Mouse (Mus musculus) CH12.LX (cell line): Measurements from ENCODE around the gene Lrrc3c. TPM values are rescaled to one million over a fixed set of nuclear protein-coding genes. Genes with fewer than 3 reads are reported as not detected.

Experiments used
- DNase-seq: peaks from one replicate; pipeline ENCODE4 v3.0.0-alpha.2; 2013; ENCODE audit errors: extremely low read depth
- H3K27ac ChIP-seq: 2 replicates; pipeline ENCODE4 v1.5.1; 2012; ENCODE audit warnings: low read depth, mild to moderate bottlenecking, control low read depth, moderate library complexity; ENCODE audit not compliant: insufficient read depth
- H3K27me3 ChIP-seq: replicated peaks from 2 replicates; pipeline ENCODE3; 2012; ENCODE audit warnings: inconsistent platforms
- H3K36me3 ChIP-seq, 2 experiments: replicated peaks in 1 of 2; 2 replicates each; pipeline versions ENCODE3 to v1.6.1; 2012; ENCODE audit warnings: inconsistent platforms in 1 of 2, low read length in 1 of 2, mild to moderate bottlenecking in 1 of 2, mixed read lengths in 1 of 2, moderate library complexity in 1 of 2; ENCODE audit not compliant: control insufficient read depth in 1 of 2, insufficient read depth in 1 of 2
- H3K4me1 ChIP-seq, 2 experiments: 2 replicates each; pipeline ENCODE4 v1.6.1; 2012; ENCODE audit warnings: inconsistent platforms in 1 of 2, moderate library complexity in 1 of 2; ENCODE audit not compliant: insufficient read depth in 2 of 2, control insufficient read depth in 1 of 2
- H3K4me2 ChIP-seq: 2 replicates; pipeline ENCODE4 v1.6.1; 2012; ENCODE audit warnings: low read depth, mild to moderate bottlenecking, control low read depth; ENCODE audit not compliant: poor library complexity, insufficient read depth, severe bottlenecking
- H3K4me3 ChIP-seq, 3 experiments: fragments of 150-350 bp in 1 of 3; sonication (generic) in 1 of 3; replicated peaks in 1 of 3; 2 replicates each; pipeline versions ENCODE3 to v1.5.1; 2011 to 2012; ENCODE audit warnings: low read depth in 2 of 3, low read length in 2 of 3, mild to moderate bottlenecking in 2 of 3, moderate library complexity in 2 of 3, control low read depth in 1 of 3, improper control_type of control experiment in 1 of 3, inconsistent platforms in 1 of 3, mixed read lengths in 1 of 3; ENCODE audit not compliant: poor library complexity in 1 of 3
- H3K79me2 ChIP-seq: replicated peaks from 2 replicates; pipeline ENCODE4 v1.6.1; 2012; ENCODE audit warnings: mild to moderate bottlenecking, moderate library complexity; ENCODE audit not compliant: control insufficient read depth, poor library complexity, insufficient read depth, severe bottlenecking; ENCODE audit errors: extremely low read depth
- H3K9ac ChIP-seq: 2 replicates; pipeline ENCODE4 v1.6.1; 2012; ENCODE audit warnings: low read depth, mild to moderate bottlenecking, control low read depth, moderate library complexity; ENCODE audit not compliant: insufficient read depth
- H3K9me3 ChIP-seq: replicated peaks from 2 replicates; pipeline ENCODE3; 2012; ENCODE audit warnings: low read length, inconsistent platforms, mixed read lengths
- BHLHE40 ChIP-seq: IDR thresholded peaks from 2 replicates; pipeline ENCODE4 v1.6.1; 2011; ENCODE audit warnings: mild to moderate bottlenecking, low read depth, low read length, improper control_type of control experiment
- CHD2 ChIP-seq: IDR thresholded peaks from 2 replicates; pipeline ENCODE4 v1.6.1; 2011; ENCODE audit warnings: low read length, improper control_type of control experiment
- CTCF ChIP-seq, 2 experiments: IDR thresholded peaks in 1 of 2; conservative IDR thresholded peaks in 1 of 2; 2 replicates each; pipeline ENCODE4 v1.5.1; 2011 to 2012; ENCODE audit warnings: low read depth in 2 of 2, low read length in 2 of 2, improper control_type of control experiment in 1 of 2, inconsistent platforms in 1 of 2, mild to moderate bottlenecking in 1 of 2, moderate library complexity in 1 of 2
- ELF1 ChIP-seq: IDR thresholded peaks from 2 replicates; pipeline ENCODE4 v1.6.1; 2014; ENCODE audit warnings: low read depth, mild to moderate bottlenecking, inconsistent platforms, low read length, improper control_type of control experiment
- ETS1 ChIP-seq: conservative IDR thresholded peaks from 2 replicates; pipeline ENCODE4 v1.6.1; 2012; ENCODE audit warnings: low read depth, mild to moderate bottlenecking, inconsistent platforms, low read length, improper control_type of control experiment, moderate library complexity
- GABPA ChIP-seq: IDR thresholded peaks from 2 replicates; pipeline ENCODE4 v1.6.1; 2012; ENCODE audit warnings: low read depth, low read length, improper control_type of control experiment, inconsistent platforms; ENCODE audit not compliant: insufficient replicate concordance
- JUN ChIP-seq: IDR thresholded peaks from 2 replicates; pipeline ENCODE4 v1.6.1; 2011; ENCODE audit warnings: low read depth, mild to moderate bottlenecking, low read length, improper control_type of control experiment, moderate library complexity; ENCODE audit not compliant: insufficient read depth
- KAT2A ChIP-seq: IDR thresholded peaks from 2 replicates; pipeline ENCODE4 v1.6.1; 2012; ENCODE audit warnings: low read length, improper control_type of control experiment, inconsistent platforms; ENCODE audit not compliant: insufficient replicate concordance
- MAFK ChIP-seq: IDR thresholded peaks from 2 replicates; pipeline ENCODE4 v1.6.1; 2011; ENCODE audit warnings: low read length, improper control_type of control experiment; ENCODE audit not compliant: insufficient replicate concordance
- MAX ChIP-seq: IDR thresholded peaks from 2 replicates; pipeline ENCODE4 v1.6.1; 2011; ENCODE audit warnings: low read length, improper control_type of control experiment
- MAZ ChIP-seq: IDR thresholded peaks from 2 replicates; pipeline ENCODE4 v1.6.1; 2012; ENCODE audit warnings: low read depth, mild to moderate bottlenecking, inconsistent platforms, low read length, improper control_type of control experiment, moderate library complexity
- MEF2A ChIP-seq: IDR thresholded peaks from 2 replicates; pipeline ENCODE4 v1.6.1; 2014; ENCODE audit warnings: low read depth, mild to moderate bottlenecking, inconsistent platforms, low read length, improper control_type of control experiment, borderline replicate concordance
- MXI1 ChIP-seq: IDR thresholded peaks from 2 replicates; pipeline ENCODE4 v1.6.1; 2011; ENCODE audit warnings: mild to moderate bottlenecking, low read depth, low read length, improper control_type of control experiment
- MYC ChIP-seq: IDR thresholded peaks from 2 replicates; pipeline ENCODE4 v1.6.1; 2011; ENCODE audit warnings: low read depth, mild to moderate bottlenecking, improper control_type of control experiment, low read length
- NELFE ChIP-seq: IDR thresholded peaks from 2 replicates; pipeline ENCODE4 v1.6.1; 2011; ENCODE audit warnings: low read depth, low read length, improper control_type of control experiment
- NRF1 ChIP-seq: IDR thresholded peaks from 2 replicates; pipeline ENCODE4 v1.6.1; 2014; ENCODE audit warnings: low read depth, mild to moderate bottlenecking, inconsistent platforms, low read length, improper control_type of control experiment, moderate library complexity
- PAX5 ChIP-seq: IDR thresholded peaks from 2 replicates; pipeline ENCODE4 v1.6.1; 2012; ENCODE audit warnings: low read length, inconsistent platforms, mixed read lengths
- POLR2A ChIP-seq: IDR thresholded peaks from 2 replicates; pipeline ENCODE4 v1.6.1; 2011; ENCODE audit warnings: low read depth, mild to moderate bottlenecking, improper control_type of control experiment, low read length
- POLR2AphosphoS2 ChIP-seq: IDR thresholded peaks from 2 replicates; pipeline ENCODE4 v1.6.1; 2011; ENCODE audit warnings: low read depth, low read length, improper control_type of control experiment
- RAD21 ChIP-seq: IDR thresholded peaks from 2 replicates; pipeline ENCODE4 v1.6.1; 2011; ENCODE audit warnings: low read depth, mild to moderate bottlenecking, low read length, improper control_type of control experiment, moderate library complexity
- RCOR1 ChIP-seq: conservative IDR thresholded peaks from 2 replicates; pipeline ENCODE4 v1.6.1; 2012; ENCODE audit warnings: low read depth, mild to moderate bottlenecking, inconsistent platforms, low read length, improper control_type of control experiment
- SIN3A ChIP-seq: IDR thresholded peaks from 2 replicates; pipeline ENCODE4 v1.6.1; 2012; ENCODE audit warnings: low read length, improper control_type of control experiment, inconsistent platforms
- SMC3 ChIP-seq: IDR thresholded peaks from 2 replicates; pipeline ENCODE4 v1.6.1; 2011; ENCODE audit warnings: low read depth, low read length, improper control_type of control experiment
- TBP ChIP-seq: conservative IDR thresholded peaks from 2 replicates; pipeline ENCODE4 v1.6.1; 2011; ENCODE audit warnings: low read depth, low read length, improper control_type of control experiment
- USF2 ChIP-seq: conservative IDR thresholded peaks from 2 replicates; pipeline ENCODE4 v1.6.1; 2011; ENCODE audit warnings: low read depth, low read length, improper control_type of control experiment
- ZMIZ1 ChIP-seq: IDR thresholded peaks from 2 replicates; pipeline ENCODE4 v1.6.1; 2012; ENCODE audit warnings: low read depth, mild to moderate bottlenecking, inconsistent platforms, low read length, improper control_type of control experiment
- ZNF384 ChIP-seq: IDR thresholded peaks from 2 replicates; pipeline ENCODE4 v1.6.1; 2012; ENCODE audit warnings: low read depth, low read length, improper control_type of control experiment, inconsistent platforms
- dilution Hi-C: fragments of 300-500 bp; cut with MboI; formaldehyde crosslinking; loops from 2 replicates; pipeline ENCODE4 v1.14.3; 2020; ENCODE audit warnings: low sequenced_read_pairs; ENCODE audit not compliant: extremely low pct_unique_long_range_greater_than_20kb, extremely low pct_ligation_motif_present
- in situ Hi-C: fragments of 300-500 bp; cut with MboI; formaldehyde crosslinking; loops from 3 replicates; pipeline ENCODE4 v1.14.3; 2019; ENCODE audit warnings: low sequenced_read_pairs, low pct_ligation_motif_present, low pct_unique_long_range_greater_than_20kb, mixed read lengths
- polyA plus RNA-seq: library from polyadenylated mRNA; unstranded; fragments of >175 nt; gene quantifications from 2 replicates; pipeline ENCODE4 v1.2.1, GENCODE M21; 2012; ENCODE audit warnings: low read depth; ENCODE audit not compliant: insufficient read length
- total RNA-seq, 2 experiments: library from RNA; depleted of rRNA; stranded (reverse); fragments of 300-350 nt in 1 of 2; fragments of >200 nt in 1 of 2; gene quantifications; 2 replicates each; pipeline ENCODE4 v1.2.3; 2012 to 2014

Lrrc3c gene
- total and polyA plus RNA-seq, 3 experiments = not detected

- H3K27ac ChIP-seq = no peak overlapping the region
These were observed 14.9 kb upstream of the Lrrc3c start for GRCm38 (mm10) chr11:98583265-98583552.

GRCm38 (mm10) chr11:98583571-98583970, 14.5 kb upstream of the Lrrc3c start:
- in situ Hi-C loops (no loop called here), dilution Hi-C loops (no loop called here)
- no peak for TF ChIP-seq PAX5
- no peak for TF ChIP-seq NELFE
- peak; percentile 37 for TF ChIP-seq RAD21
- peak; percentile 63 for TF ChIP-seq SMC3
- TF ChIP-seq CTCF (conservative IDR thresholded peaks at IDR 0.05 in 1 of 2, IDR thresholded peaks at IDR 0.05 in 1 of 2; ENCODE audit: low read depth in 2 of 2, low read length in 2 of 2) = peak in 1 of 2 experiments; percentile 66; a peak in 2 of 4 replicates
- Histone ChIP-seq H3K27ac (no peak overlapping the region), H3K4me3 (no peak overlapping the region), H3K27me3 (no peaks in the 10 kb centered on the region), H3K9ac (no peak overlapping the region), H3K36me3 (peaks cover 35 to 56% of the 10 kb centered on the region in 2 experiments), H3K4me1 (peaks cover 16 to 31% of the 10 kb centered on the region in 2 experiments), H3K79me2 (peaks cover 17% of the 10 kb centered on the region), H3K9me3 (no peaks in the 10 kb centered on the region), H3K4me2 (no peak overlapping the region)
- peak; percentile 63 for DNase-seq

More at GRCm38 (mm10) chr11:98583265-98583552, 14.9 kb upstream of the Lrrc3c start:
- Histone ChIP-seq H3K4me2 (no peak overlapping the region), H3K27me3 (no peaks in the 10 kb centered on the region), H3K36me3 (peaks cover 35 to 56% of the 10 kb centered on the region in 2 experiments), H3K79me2 (peaks cover 17% of the 10 kb centered on the region), H3K9me3 (no peaks in the 10 kb centered on the region), H3K4me3 (no peak overlapping the region), H3K4me1 (peaks cover 16 to 28% of the 10 kb centered on the region in 2 experiments), H3K9ac (no peak overlapping the region)
- TF ChIP-seq MAX (no peak), POLR2AphosphoS2 (no peak), USF2 (no peak), SMC3 (no peak), RCOR1 (no peak), TBP (no peak), MAZ (no peak), KAT2A (no peak), MAFK (no peak), MXI1 (no peak)
- no peak for DNase-seq
- in situ Hi-C loops (no loop called here), dilution Hi-C loops (no loop called here)

- H3K9ac ChIP-seq = no peak overlapping the region
- no peaks in the 10 kb centered on the region for H3K9me3 ChIP-seq
- H3K4me2 ChIP-seq = no peak overlapping the region
- in situ Hi-C loops (no loop called here), dilution Hi-C loops (no loop called here)
- no peak overlapping the region for H3K27ac ChIP-seq
- H3K79me2 ChIP-seq = peaks cover 17% of the 10 kb centered on the region
- DNase-seq = no peak
- peaks cover 2% of the 10 kb centered on the region for H3K27me3 ChIP-seq
- peaks cover 21 to 37% of the 10 kb centered on the region in 2 experiments for H3K4me1 ChIP-seq
- no peak overlapping the region for H3K4me3 ChIP-seq
- H3K36me3 ChIP-seq = peaks cover 35 to 56% of the 10 kb centered on the region in 2 experiments
- no peak for TF ChIP-seq KAT2A
- TF ChIP-seq NRF1 = no peak
- no peak for TF ChIP-seq SIN3A
- no peak for TF ChIP-seq BHLHE40
- no peak for TF ChIP-seq MYC
- TF ChIP-seq ELF1 = no peak
- TF ChIP-seq POLR2A = no peak
- TF ChIP-seq CHD2 = no peak
- TF ChIP-seq GABPA = no peak
- TF ChIP-seq ZNF384 = no peak
- no peak for TF ChIP-seq MEF2A
- TF ChIP-seq MAZ = no peak
- no peak for TF ChIP-seq NELFE
- no peak for TF ChIP-seq PAX5
- no peak for TF ChIP-seq RAD21
- no peak for TF ChIP-seq ETS1
- no peak for TF ChIP-seq JUN
- no peak for TF ChIP-seq POLR2AphosphoS2
- no peak for TF ChIP-seq ZMIZ1
These were observed 13.9 kb upstream of the Lrrc3c start for GRCm38 (mm10) chr11:98584146-98584545.
